Mouse (Mus musculus) spleen, postnatal 36 days (tissue): ENCODE measurements around the gene Ccdc171.
"Not testable (repeated sequence)": the region's sequence is repeated elsewhere in the genome, so short reads cannot be mapped to it uniquely, and the experiment has no call there.

ENCODE experiments used
- DNase-seq, 2 experiments: peaks; one replicate each; pipeline ENCODE4 v3.0.0; 2022; ENCODE audit warnings: low spot score in 2 of 2, mixed read lengths in 1 of 2

The Ccdc171 gene

DNA sequence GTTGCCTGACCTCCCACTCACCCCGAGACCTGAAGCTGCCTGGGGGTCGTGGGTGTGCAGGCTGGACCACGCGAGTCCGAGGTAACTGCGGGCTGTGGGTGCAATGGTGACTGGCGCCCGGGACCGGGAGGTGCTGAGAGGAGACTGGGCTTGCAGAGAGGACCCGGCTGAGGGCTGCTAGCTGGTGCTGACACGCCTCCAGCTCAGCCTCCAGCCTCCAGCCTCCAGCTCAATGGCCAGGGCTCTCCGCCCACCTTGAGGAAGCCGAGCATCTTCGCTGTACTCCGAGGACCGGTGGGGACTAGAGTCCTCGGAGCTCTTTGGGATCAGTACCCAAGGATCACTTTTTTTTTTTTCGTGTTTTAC is 328 bp downstream of the Ccdc171 start:
- no peak for DNase-seq

DNA sequence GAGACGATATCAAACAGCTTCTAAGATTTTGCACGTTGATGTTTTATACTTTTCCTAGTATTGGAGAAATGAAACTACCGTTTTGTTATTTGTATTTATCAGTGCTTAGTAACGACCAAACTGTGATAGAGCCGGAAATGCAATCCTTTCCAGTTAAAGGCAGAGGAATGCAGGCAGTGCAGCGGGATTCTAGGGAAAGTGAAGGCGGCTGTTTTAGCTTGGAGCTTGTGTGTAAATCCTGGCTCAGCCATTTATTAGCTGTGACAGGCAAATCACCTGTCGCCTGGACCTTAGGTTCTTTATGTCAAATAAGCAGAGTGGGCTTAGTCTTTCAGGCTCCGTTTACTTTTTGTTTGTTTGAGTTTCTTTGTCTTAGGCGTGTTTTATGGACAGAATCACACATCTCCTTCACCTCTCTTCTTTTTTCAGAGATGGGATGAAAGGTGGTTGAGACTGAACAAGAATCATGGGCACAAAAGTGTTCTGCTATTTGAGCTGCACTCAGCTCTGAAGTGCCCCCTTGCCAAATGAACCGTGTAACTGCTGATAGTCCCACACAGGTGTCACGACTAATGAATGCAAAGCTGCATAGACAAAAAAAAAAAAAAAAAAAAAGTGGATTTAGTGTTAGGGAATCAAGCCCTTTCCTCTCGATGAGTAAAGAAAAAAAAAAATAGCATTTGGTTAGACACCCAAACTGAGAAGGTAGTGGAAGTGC is 1.1 kb downstream of the Ccdc171 start:
- DNase-seq = no peak

- DNase-seq = no peak
Observed at GRCm38 (mm10) chr4:83526988-83527334, 1.6 kb downstream of the Ccdc171 start.

DNA sequence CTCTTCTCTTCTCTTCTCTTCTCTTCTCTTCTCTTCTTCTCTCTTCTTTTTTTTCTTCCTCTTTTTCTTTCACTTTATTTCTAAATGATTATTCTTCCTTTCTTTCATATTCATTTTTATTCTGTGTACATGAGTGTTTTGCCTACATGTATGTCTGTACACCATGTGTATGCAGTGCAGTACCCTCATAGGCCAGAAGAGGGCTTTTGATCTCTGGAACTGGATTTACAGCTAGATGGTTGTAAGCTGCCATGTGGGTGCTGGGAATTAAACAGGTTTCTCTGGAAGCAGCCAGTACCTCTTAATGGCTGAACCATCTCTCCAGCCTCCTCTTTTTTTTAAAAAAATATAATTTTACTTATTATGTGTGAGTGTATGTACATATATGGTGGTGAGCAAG is 2.6 kb downstream of the Ccdc171 start:
- peak; percentile 11 to 41 for DNase-seq

DNA sequence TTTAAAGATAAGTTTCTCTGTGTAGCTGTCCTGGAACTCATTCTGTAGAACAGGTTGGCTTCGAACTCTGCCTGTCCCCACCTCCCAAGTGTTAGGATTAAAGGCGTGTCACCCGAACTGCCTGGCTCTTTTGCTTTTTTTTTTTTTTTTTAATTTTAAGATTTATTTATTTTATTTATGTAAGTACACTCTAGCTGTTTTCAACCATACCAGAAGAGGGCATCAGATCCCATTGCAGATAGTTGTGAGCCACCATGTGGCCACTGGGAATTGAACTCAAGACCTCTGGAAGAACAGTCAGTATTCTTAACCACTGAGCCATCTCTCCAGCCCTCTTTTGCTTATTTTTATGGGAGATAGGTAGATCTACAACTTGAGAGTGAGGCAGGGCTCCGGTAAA is 4.7 kb downstream of the Ccdc171 start:
- not testable (repeated sequence) for DNase-seq

DNA sequence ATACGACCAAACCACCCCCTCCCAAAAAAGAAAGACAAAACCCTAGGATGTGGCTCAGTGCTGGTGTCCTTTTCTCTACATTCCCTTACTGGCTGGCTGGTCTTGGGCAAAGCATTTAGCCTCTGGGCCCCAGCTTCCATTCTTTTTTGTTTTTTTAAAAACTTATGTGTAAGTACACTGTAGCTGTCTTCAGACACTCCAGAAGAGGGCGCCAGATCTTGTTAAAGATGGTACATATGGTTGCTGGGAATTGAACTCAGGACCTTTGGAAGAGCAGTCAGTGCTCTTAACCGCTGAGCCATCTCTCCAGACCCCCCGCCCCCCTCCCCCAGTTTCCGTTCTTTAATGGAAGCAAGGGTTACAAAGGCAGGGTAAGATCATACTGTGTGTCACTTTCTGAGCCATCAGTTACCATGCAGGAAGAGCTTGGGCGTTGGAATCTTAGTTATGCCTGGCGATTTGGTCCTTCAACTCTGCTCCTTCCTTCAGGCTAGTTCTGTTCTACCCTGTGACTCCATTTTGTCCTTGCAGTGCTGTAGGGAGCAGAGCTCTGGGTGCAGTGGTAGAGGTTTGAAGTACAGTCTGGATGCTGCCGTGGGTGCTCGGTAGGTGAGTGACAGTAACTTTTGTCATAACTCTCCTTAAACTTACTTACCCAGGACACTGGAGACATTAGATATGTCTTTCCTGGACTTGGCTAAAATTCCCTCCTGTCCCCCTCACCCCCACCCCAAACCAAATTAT is 8.0 kb downstream of the Ccdc171 start:
- no peak for DNase-seq

GRCm38 (mm10) chr4:83534024-83534423 is 8.7 kb downstream of the Ccdc171 start:
- DNase-seq = no peak

DNA sequence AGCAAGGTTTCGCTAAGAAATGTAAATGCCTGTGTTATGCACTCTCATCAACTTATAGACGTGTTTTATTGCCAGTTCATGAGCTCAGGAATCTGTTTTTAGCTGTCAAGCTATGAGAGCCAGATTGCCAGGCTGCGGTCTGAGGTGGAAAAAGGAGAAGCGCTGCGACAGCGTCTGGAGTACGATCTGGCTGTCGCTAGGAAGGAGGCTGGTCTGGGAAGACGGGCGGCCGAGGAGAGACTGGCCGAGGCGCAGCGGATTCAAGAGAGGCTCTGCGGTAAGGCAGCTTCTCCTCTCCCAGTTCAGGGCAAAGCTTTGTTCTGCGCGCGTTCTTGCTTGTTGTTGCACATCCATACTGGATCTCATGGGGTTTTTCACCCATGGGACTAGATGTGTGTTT is 24.2 kb downstream of the Ccdc171 start:
- no peak for DNase-seq

DNA sequence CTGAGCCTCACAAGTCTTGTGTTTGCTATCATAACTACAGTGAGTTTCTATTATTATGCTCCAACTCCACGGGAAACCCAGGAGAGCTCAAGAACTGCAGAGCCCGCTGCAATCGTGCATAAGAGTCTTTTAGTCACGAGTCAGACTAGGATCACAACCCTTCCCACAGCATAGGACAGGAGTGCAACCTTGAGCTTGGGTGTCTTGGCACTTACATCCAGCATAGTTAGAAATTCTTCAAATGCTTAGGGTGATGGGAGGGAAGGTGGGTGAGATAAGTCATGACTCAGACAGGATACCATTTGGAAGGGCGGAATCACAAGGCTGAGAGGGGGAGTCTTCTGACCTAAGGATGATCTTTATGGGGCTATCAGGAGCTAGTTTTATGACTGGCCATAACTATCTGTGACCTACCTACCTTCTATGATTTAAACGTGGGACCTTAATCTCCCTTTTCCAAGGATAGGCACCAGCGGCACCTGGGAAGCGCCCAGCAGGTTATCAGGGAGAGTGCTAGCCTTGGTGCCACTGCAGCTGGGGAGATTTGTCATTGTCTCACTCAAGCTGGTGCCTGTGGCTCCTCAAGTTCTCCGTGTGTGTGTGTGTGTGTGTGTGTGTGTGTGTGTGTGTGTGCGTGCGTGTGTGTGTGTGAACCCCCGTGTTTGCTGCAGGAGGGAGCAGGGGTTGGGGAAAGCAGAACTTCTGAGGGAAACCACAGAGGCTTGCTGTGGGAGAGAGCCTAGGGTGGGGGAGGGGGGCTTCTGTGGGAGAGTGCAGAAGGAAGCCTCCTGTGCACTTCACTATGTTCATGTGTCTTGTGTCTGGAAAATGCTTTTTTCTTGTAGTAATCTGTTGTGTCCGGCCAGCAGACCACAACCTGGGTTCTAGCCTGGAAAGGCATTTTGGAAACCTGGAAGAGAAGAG is 42.1 kb downstream of the Ccdc171 start:
- peak in 1 of 2 experiments; percentile 6 for DNase-seq

GRCm38 (mm10) chr4:83568145-83568544 is 42.8 kb downstream of the Ccdc171 start:
- DNase-seq = peak; percentile 19 to 20

GRCm38 (mm10) chr4:83570569-83570968 is 45.2 kb downstream of the Ccdc171 start:
- no peak for DNase-seq

- no peak for DNase-seq
Observed at GRCm38 (mm10) chr4:83571033-83571432, 45.7 kb downstream of the Ccdc171 start.

- no peak for DNase-seq
Observed at GRCm38 (mm10) chr4:83572521-83572920, 47.2 kb downstream of the Ccdc171 start.

- DNase-seq = no peak
Observed at GRCm38 (mm10) chr4:83576315-83576714, 51.0 kb downstream of the Ccdc171 start.

DNA sequence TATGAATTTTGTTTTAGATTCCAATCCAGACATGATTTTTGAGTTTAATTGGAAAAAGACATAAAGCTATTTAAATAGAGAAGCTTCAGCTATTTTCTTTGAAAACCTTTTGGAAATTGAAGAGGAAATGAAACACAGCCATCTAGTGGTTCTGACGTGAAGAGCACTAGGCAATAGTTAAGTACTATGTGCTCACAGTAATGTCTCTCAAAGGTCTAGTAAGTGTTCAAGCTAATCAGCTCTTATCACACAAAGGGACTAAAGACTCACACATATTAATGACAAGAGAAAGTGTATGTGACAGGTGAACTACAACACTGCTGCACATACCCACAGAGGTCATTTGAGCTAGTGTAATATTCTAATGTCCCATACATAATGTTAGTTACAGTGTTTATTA is 54.8 kb downstream of the Ccdc171 start:
- DNase-seq = no peak

GRCm38 (mm10) chr4:83587563-83587962 is 62.2 kb downstream of the Ccdc171 start:
- DNase-seq = no peak

- no peak for DNase-seq
Observed at GRCm38 (mm10) chr4:83596486-83596885, 71.1 kb downstream of the Ccdc171 start.

GRCm38 (mm10) chr4:83611111-83611510 is 85.8 kb downstream of the Ccdc171 start:
- no peak for DNase-seq

DNA sequence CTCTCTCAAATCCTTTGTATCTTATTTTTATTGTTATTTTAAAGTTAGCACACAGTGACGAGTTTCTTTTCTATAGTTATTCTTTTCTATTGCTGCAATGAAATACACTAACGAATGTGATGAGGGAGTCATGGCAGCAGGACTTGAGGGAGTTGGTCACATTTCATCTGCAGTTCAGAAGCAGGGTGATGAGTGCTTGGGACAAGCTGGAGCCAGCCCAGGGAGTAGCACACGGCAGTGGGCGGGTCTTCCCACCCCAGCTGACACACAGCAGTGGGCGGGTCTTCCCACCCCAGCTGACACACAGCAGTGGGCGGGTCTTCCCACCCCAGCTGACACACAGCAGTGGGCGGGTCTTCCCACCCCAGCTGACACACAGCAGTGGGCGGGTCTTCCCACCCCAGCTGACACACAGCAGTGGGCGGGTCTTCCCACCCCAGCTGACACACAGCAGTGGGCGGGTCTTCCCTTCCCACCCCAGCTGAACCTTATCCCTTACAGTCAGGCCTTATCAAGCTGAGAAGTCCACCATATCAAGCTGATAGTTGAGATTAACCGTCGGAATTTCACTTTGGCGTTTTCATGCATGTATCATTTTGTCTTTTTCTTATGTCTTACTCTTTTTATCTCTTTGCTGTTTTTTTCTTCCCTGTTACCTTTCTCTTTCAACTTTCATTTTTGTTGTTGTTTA is 97.8 kb downstream of the Ccdc171 start:
- not testable (repeated sequence) for DNase-seq

- no peak for DNase-seq
Observed at GRCm38 (mm10) chr4:83623732-83624131, 98.4 kb downstream of the Ccdc171 start.

DNA sequence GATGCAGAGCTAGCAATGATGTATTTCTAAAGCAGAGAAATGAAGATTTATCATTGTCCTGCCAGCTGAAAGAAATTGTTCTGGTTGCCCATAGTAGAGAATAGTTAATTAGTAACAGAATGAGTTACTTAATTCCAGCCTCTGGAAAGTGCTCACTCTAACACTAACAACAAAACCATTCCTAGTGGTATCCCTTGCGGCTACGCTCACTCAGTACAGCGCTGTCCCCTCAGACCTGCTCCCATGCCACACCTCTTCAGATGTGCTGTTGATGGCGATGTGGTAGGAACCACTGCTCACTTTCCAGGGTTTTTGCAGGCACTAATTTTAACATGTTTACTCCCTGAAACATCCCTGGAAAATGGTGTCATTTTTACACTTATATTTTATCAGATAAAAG is 126.1 kb downstream of the Ccdc171 start:
- no peak for DNase-seq

GRCm38 (mm10) chr4:83655396-83655795 is 130.1 kb downstream of the Ccdc171 start:
- no peak for DNase-seq
